Mouse (Mus musculus) heart, embryonic 12.5 days (tissue): ENCODE results near the gene Nipbl. TPM values are rescaled to one million over a fixed set of nuclear protein-coding genes. Genes with fewer than 3 reads are reported as not detected.

Experiments used
- polyA plus RNA-seq: library from polyadenylated mRNA; unstranded; fragments of >200 nt; fragmentation: Nextera tagmentation; extraction: Ambion mirVana; gene quantifications from 2 replicates; pipeline ENCODE4 v1.2.1, GENCODE M21; 2016

The Nipbl gene
- polyA plus RNA-seq, 1 experiment from 2014 or later: 13.6 TPM

Other genes with a start within 250 kb of the Nipbl start
- not detected in 2 replicates for gene Gm2310, start 75.5 kb upstream of the Nipbl start, polyA plus RNA-seq